Mouse (Mus musculus): ENCODE measurements around the gene Igfbp6.

GRCm38 (mm10) chr15:102183076-102183475 is 38.9 kb downstream of the Igfbp6 start:
- TF ChIP-seq POLR2A (IDR thresholded peaks at IDR 0.05; ENCODE audit: low read depth, low read length) (no peak), SMC3 (IDR thresholded peaks at IDR 0.05; ENCODE audit: low read depth, low read length) (no peak), CTCF (conservative IDR thresholded peaks at IDR 0.05 in 1 of 2, IDR thresholded peaks at IDR 0.05 in 1 of 2; ENCODE audit: low read depth in 2 of 2, low read length in 2 of 2) (no peak), EP300 (IDR thresholded peaks at IDR 0.05; ENCODE audit: low read length) (no peak), TBP (conservative IDR thresholded peaks at IDR 0.05; ENCODE audit: low read depth, low read length) (no peak), NRF1 (IDR thresholded peaks at IDR 0.05; ENCODE audit: low read depth, low read length) (no peak)
